Mouse (Mus musculus) liver, embryonic 14.5 days (tissue): ENCODE measurements around the gene Klc1.

Source experiments
- CTCF ChIP-seq: IDR thresholded peaks from 2 replicates; pipeline ENCODE4 v1.5.1; 2016; ENCODE audit warnings: antibody characterized with exemption, low read depth, control low read depth
- EP300 ChIP-seq: IDR thresholded peaks from 2 replicates; pipeline ENCODE4 v1.6.1; 2016; ENCODE audit warnings: antibody characterized with exemption, low read depth

GRCm38 (mm10) chr12:111827556-111827955 lies 68.9 kb downstream of the Klc1 start:
- TF ChIP-seq CTCF (no peak), EP300 (no peak)
